Mouse (Mus musculus) MEL (cell line): ENCODE results near the gene Hspb1. TPM values are rescaled to one million over a fixed set of nuclear protein-coding genes. Genes with fewer than 3 reads are reported as not detected.

Experiments
- DNase-seq: peaks from one replicate; pipeline ENCODE4 v3.0.0; 2011; ENCODE audit warnings: low read depth, low spot score
- H3K27ac ChIP-seq: 2 replicates; pipeline ENCODE4 v1.5.1; 2012; ENCODE audit warnings: low read depth, mild to moderate bottlenecking, control low read depth, low read length, moderate library complexity; ENCODE audit not compliant: control insufficient read depth
- H3K27me3 ChIP-seq, 2 experiments: fragments of 150-350 bp in 1 of 2; sonication (generic) in 1 of 2; 2 replicates each; pipeline ENCODE4 v1.6.1; 2012; ENCODE audit warnings: low read length in 2 of 2, mild to moderate bottlenecking in 2 of 2, improper control_type of control experiment in 1 of 2, moderate library complexity in 1 of 2; ENCODE audit not compliant: insufficient read depth in 2 of 2, control insufficient read depth in 1 of 2
- H3K36me3 ChIP-seq, 2 experiments: 2 replicates each; pipeline ENCODE4 v1.6.1; 2012 to 2014; ENCODE audit warnings: low read length in 2 of 2, improper control_type of control experiment in 1 of 2, inconsistent platforms in 1 of 2, mild to moderate bottlenecking in 1 of 2; ENCODE audit not compliant: insufficient read depth in 2 of 2, control insufficient read depth in 1 of 2
- H3K4me1 ChIP-seq, 2 experiments: fragments of 150-350 bp in 1 of 2; sonication (generic) in 1 of 2; 2 replicates each; pipeline ENCODE4 v1.6.1; 2012; ENCODE audit warnings: low read length in 2 of 2, improper control_type of control experiment in 1 of 2, mild to moderate bottlenecking in 1 of 2; ENCODE audit not compliant: insufficient read depth in 2 of 2, control insufficient read depth in 1 of 2
- H3K4me3 ChIP-seq, 2 experiments: fragments of 150-350 bp in 1 of 2; sonication (generic) in 1 of 2; 2 replicates each; pipeline ENCODE4 v1.5.1; 2012; ENCODE audit warnings: low read depth in 2 of 2, low read length in 2 of 2, mild to moderate bottlenecking in 2 of 2, moderate library complexity in 2 of 2, control low read depth in 1 of 2, improper control_type of control experiment in 1 of 2; ENCODE audit not compliant: control insufficient read depth in 1 of 2, insufficient read depth in 1 of 2
- H3K79me2 ChIP-seq: 2 replicates; pipeline ENCODE4 v1.6.1; 2012; ENCODE audit warnings: mild to moderate bottlenecking, low read length, moderate library complexity; ENCODE audit not compliant: control insufficient read depth, poor library complexity, insufficient read depth
- H3K9ac ChIP-seq: 2 replicates; pipeline ENCODE4 v1.6.1; 2012; ENCODE audit warnings: low read depth, mild to moderate bottlenecking, control low read depth, low read length, moderate library complexity; ENCODE audit not compliant: control insufficient read depth, poor library complexity, severe bottlenecking
- H3K9me3 ChIP-seq: fragments of 150-350 bp; sonication (generic); replicated peaks from 2 replicates; pipeline ENCODE4 v1.6.1; 2012; ENCODE audit warnings: mild to moderate bottlenecking, low read length, improper control_type of control experiment, moderate library complexity; ENCODE audit not compliant: insufficient read depth
- BHLHE40 ChIP-seq: IDR thresholded peaks from 2 replicates; pipeline ENCODE4 v1.6.1; 2012; ENCODE audit warnings: low read depth, mild to moderate bottlenecking, inconsistent platforms, low read length, improper control_type of control experiment, borderline replicate concordance
- CHD1 ChIP-seq: IDR thresholded peaks from 2 replicates; pipeline ENCODE4 v1.6.1; 2012; ENCODE audit warnings: low read depth, mild to moderate bottlenecking, inconsistent platforms, low read length, improper control_type of control experiment
- CTCF ChIP-seq, 3 experiments: IDR thresholded peaks in 2 of 3; conservative IDR thresholded peaks in 1 of 3; 2 replicates each; pipeline ENCODE4 v1.5.1; 2011 to 2012; ENCODE audit warnings: low read length in 3 of 3, low read depth in 2 of 3, mild to moderate bottlenecking in 2 of 3, improper control_type of control experiment in 1 of 3, inconsistent platforms in 1 of 3, mixed read lengths in 1 of 3, moderate library complexity in 1 of 3; ENCODE audit not compliant: control insufficient read depth in 1 of 3, insufficient read depth in 1 of 3, poor library complexity in 1 of 3, severe bottlenecking in 1 of 3
- ELF1 ChIP-seq: IDR thresholded peaks from 2 replicates; pipeline ENCODE4 v1.6.1; 2014; ENCODE audit warnings: low read depth, mild to moderate bottlenecking, inconsistent platforms, low read length, improper control_type of control experiment, moderate library complexity
- EP300 ChIP-seq, 2 experiments: IDR thresholded peaks; 2 replicates each; pipeline ENCODE4 v1.6.1; 2011; ENCODE audit warnings: improper control_type of control experiment in 2 of 2, low read length in 2 of 2, low read depth in 1 of 2, mild to moderate bottlenecking in 1 of 2
- GABPA ChIP-seq: IDR thresholded peaks from 2 replicates; pipeline ENCODE4 v1.6.1; 2012; ENCODE audit warnings: low read depth, mild to moderate bottlenecking, inconsistent platforms, low read length, improper control_type of control experiment, moderate library complexity
- HCFC1 ChIP-seq: IDR thresholded peaks from 2 replicates; pipeline ENCODE4 v1.6.1; 2012; ENCODE audit warnings: low read depth, mild to moderate bottlenecking, inconsistent platforms, low read length, improper control_type of control experiment, moderate library complexity
- KAT2A ChIP-seq: conservative IDR thresholded peaks from 2 replicates; pipeline ENCODE4 v1.6.1; 2012; ENCODE audit warnings: low read depth, low read length, improper control_type of control experiment, inconsistent platforms
- MAFK ChIP-seq: IDR thresholded peaks from 2 replicates; pipeline ENCODE4 v1.6.1; 2011; ENCODE audit warnings: low read depth, mild to moderate bottlenecking, low read length, improper control_type of control experiment, borderline replicate concordance
- MAX ChIP-seq: IDR thresholded peaks from 2 replicates; pipeline ENCODE4 v1.6.1; 2011; ENCODE audit warnings: low read length, improper control_type of control experiment
- MAZ ChIP-seq: IDR thresholded peaks from 2 replicates; pipeline ENCODE4 v1.6.1; 2012; ENCODE audit warnings: low read depth, mild to moderate bottlenecking, inconsistent platforms, low read length, improper control_type of control experiment
- MEF2A ChIP-seq: IDR thresholded peaks from 2 replicates; pipeline ENCODE4 v1.6.1; 2014; ENCODE audit warnings: low read depth, mild to moderate bottlenecking, inconsistent platforms, low read length, improper control_type of control experiment; ENCODE audit not compliant: poor library complexity, insufficient replicate concordance, severe bottlenecking; ENCODE audit errors: extremely low read depth
- MXI1 ChIP-seq: IDR thresholded peaks from 2 replicates; pipeline ENCODE4 v1.6.1; 2011; ENCODE audit warnings: mild to moderate bottlenecking, low read depth, low read length, improper control_type of control experiment
- MYC ChIP-seq: IDR thresholded peaks from 2 replicates; pipeline ENCODE4 v1.6.1; 2011; ENCODE audit warnings: low read depth, mild to moderate bottlenecking, low read length, improper control_type of control experiment, moderate library complexity
- NELFE ChIP-seq: IDR thresholded peaks from 2 replicates; pipeline ENCODE4 v1.6.1; 2011; ENCODE audit warnings: low read depth, low read length, improper control_type of control experiment
- POLR2A ChIP-seq, 2 experiments: IDR thresholded peaks; 2 replicates each; pipeline ENCODE4 v1.6.1; 2011 to 2012; ENCODE audit warnings: low read length in 2 of 2, mild to moderate bottlenecking in 2 of 2, control low read depth in 1 of 2, improper control_type of control experiment in 1 of 2, low read depth in 1 of 2, moderate library complexity in 1 of 2; ENCODE audit not compliant: control insufficient read depth in 1 of 2, insufficient read depth in 1 of 2, poor library complexity in 1 of 2
- POLR2AphosphoS2 ChIP-seq: IDR thresholded peaks from 2 replicates; pipeline ENCODE4 v1.6.1; 2011; ENCODE audit warnings: low read length, improper control_type of control experiment
- POLR2AphosphoS5 ChIP-seq: IDR thresholded peaks from 2 replicates; pipeline ENCODE4 v1.6.1; 2012; ENCODE audit warnings: low read depth, borderline replicate concordance, mild to moderate bottlenecking, inconsistent platforms, low read length, moderate library complexity, mixed read lengths
- SMC3 ChIP-seq: IDR thresholded peaks from 2 replicates; pipeline ENCODE4 v1.6.1; 2011; ENCODE audit warnings: low read depth, low read length, improper control_type of control experiment
- TCF12 ChIP-seq: IDR thresholded peaks from 2 replicates; pipeline ENCODE4 v1.6.1; 2014; ENCODE audit warnings: low read depth, mild to moderate bottlenecking, inconsistent platforms, low read length, improper control_type of control experiment, moderate library complexity
- UBTF ChIP-seq: IDR thresholded peaks from 2 replicates; pipeline ENCODE4 v1.6.1; 2012; ENCODE audit warnings: low read depth, mild to moderate bottlenecking, inconsistent platforms, low read length, improper control_type of control experiment, moderate library complexity, borderline replicate concordance; ENCODE audit not compliant: insufficient read depth
- USF1 ChIP-seq: IDR thresholded peaks from 2 replicates; pipeline ENCODE4 v1.6.1; 2014; ENCODE audit warnings: low read depth, mild to moderate bottlenecking, inconsistent platforms, low read length, improper control_type of control experiment, moderate library complexity
- ZC3H11A ChIP-seq: IDR thresholded peaks from 2 replicates; pipeline ENCODE4 v1.6.1; 2012; ENCODE audit warnings: low read depth, mild to moderate bottlenecking, inconsistent platforms, low read length, improper control_type of control experiment
- ZMIZ1 ChIP-seq: IDR thresholded peaks from 2 replicates; pipeline ENCODE4 v1.6.1; 2012; ENCODE audit warnings: low read depth, mild to moderate bottlenecking, inconsistent platforms, low read length, improper control_type of control experiment, moderate library complexity
- polyA plus RNA-seq, 2 experiments: library from polyadenylated mRNA; stranded (reverse) in 1 of 2; unstranded in 1 of 2; fragments of >175 nt in 1 of 2; fragments of >200 nt in 1 of 2; gene quantifications; 2 replicates each; pipeline versions ENCODE4 v1.2.1 to v1.2.4; 2012; ENCODE audit warnings: low replicate concordance in 2 of 2, low read depth in 1 of 2; ENCODE audit not compliant: insufficient read length in 2 of 2, insufficient read depth in 1 of 2, missing spikeins in 1 of 2
- total RNA-seq: library from RNA; depleted of rRNA; stranded (reverse); fragments of 300-350 nt; gene quantifications from 2 replicates; pipeline ENCODE4 v1.2.3, GENCODE M21; 2012

The Hspb1 gene
- total and polyA plus RNA-seq, 3 experiments: not detected

- Histone ChIP-seq H3K79me2 (no peaks in the 10 kb centered on the region), H3K4me3 (no peak overlapping the region), H3K27ac (no peak overlapping the region), H3K4me1 (no peaks in the 10 kb centered on the region), H3K27me3 (peaks cover 1 to 3% of the 10 kb centered on the region in 2 experiments; a peak in 2 of 4 replicates), H3K9ac (no peak overlapping the region), H3K36me3 (no peaks in the 10 kb centered on the region), H3K9me3 (no peaks in the 10 kb centered on the region)
- DNase-seq: no peak
- TF ChIP-seq ZMIZ1 (no peak), MYC (no peak), GABPA (no peak), MAZ (no peak), CTCF (IDR thresholded peaks at IDR 0.05 in 2 of 3, conservative IDR thresholded peaks at IDR 0.05 in 1 of 3; ENCODE audit: control insufficient read depth in 1 of 3, insufficient read depth in 1 of 3, low read depth in 2 of 3, low read length in 3 of 3, poor library complexity in 1 of 3, severe bottlenecking in 1 of 3) (no peak)
Observed at GRCm38 (mm10) chr5:135888405-135889215, 891 bp downstream of the Hspb1 start.

GRCm38 (mm10) chr5:135890323-135890722 is 2.6 kb downstream of the Hspb1 start:
- peaks cover 0 to 3% of the 10 kb centered on the region in 2 experiments; a peak in 1 of 4 replicates for H3K27me3 ChIP-seq

GRCm38 (mm10) chr5:135890920-135891319 is 3.2 kb downstream of the Hspb1 start:
- Histone ChIP-seq H3K4me3 (no peak overlapping the region), H3K27ac (no peak overlapping the region), H3K4me1 (no peaks in the 10 kb centered on the region), H3K79me2 (no peaks in the 10 kb centered on the region), H3K27me3 (no peaks in the 10 kb centered on the region; a peak in 1 of 4 replicates), H3K36me3 (no peaks in the 10 kb centered on the region), H3K9ac (no peak overlapping the region), H3K9me3 (no peaks in the 10 kb centered on the region)
- no peak for DNase-seq
- TF ChIP-seq KAT2A (no peak), EP300 (IDR thresholded peaks at IDR 0.05; ENCODE audit: low read depth in 1 of 2, low read length in 2 of 2) (no peak), MEF2A (no peak), POLR2AphosphoS5 (no peak), UBTF (no peak), MAX (no peak), MAFK (no peak), SMC3 (no peak), ELF1 (no peak), ZMIZ1 (no peak)
- TF ChIP-seq, all 39 proteins: peak for 0

More at GRCm38 (mm10) chr5:135890323-135890722, 2.6 kb downstream of the Hspb1 start:
- H3K4me1 ChIP-seq: no peaks in the 10 kb centered on the region
- H3K79me2 ChIP-seq: no peaks in the 10 kb centered on the region
- H3K9me3 ChIP-seq: no peaks in the 10 kb centered on the region
- no peak overlapping the region for H3K9ac ChIP-seq
- DNase-seq: no peak
- no peak overlapping the region for H3K4me3 ChIP-seq
- no peak for TF ChIP-seq TCF12
- no peak for TF ChIP-seq USF1
- TF ChIP-seq MAZ: no peak
- no peak for TF ChIP-seq HCFC1
- TF ChIP-seq POLR2A (IDR thresholded peaks at IDR 0.05; ENCODE audit: control insufficient read depth in 1 of 2, insufficient read depth in 1 of 2, low read depth in 1 of 2, low read length in 2 of 2, poor library complexity in 1 of 2): no peak
- no peak for TF ChIP-seq KAT2A
- no peak for TF ChIP-seq CTCF (IDR thresholded peaks at IDR 0.05 in 2 of 3, conservative IDR thresholded peaks at IDR 0.05 in 1 of 3; ENCODE audit: control insufficient read depth in 1 of 3, insufficient read depth in 1 of 3, low read depth in 2 of 3, low read length in 3 of 3, poor library complexity in 1 of 3, severe bottlenecking in 1 of 3)
- TF ChIP-seq NELFE: no peak
- no peak for TF ChIP-seq BHLHE40
- TF ChIP-seq MXI1: no peak
- TF ChIP-seq CHD1: no peak
- TF ChIP-seq ZMIZ1: no peak
- no peak for TF ChIP-seq ZC3H11A
- no peak for TF ChIP-seq MAFK
- TF ChIP-seq POLR2AphosphoS2: no peak
- TF ChIP-seq ELF1: no peak
- TF ChIP-seq POLR2AphosphoS5: no peak
- H3K27ac ChIP-seq: no peak overlapping the region
- H3K36me3 ChIP-seq: no peaks in the 10 kb centered on the region
